Mouse (Mus musculus) ES-Bruce4 (cell line): Measurements from ENCODE around the gene Pithd1.

Source experiments
- CTCF ChIP-seq: IDR thresholded peaks from one replicate; pipeline ENCODE4 v1.8.1; 2011; ENCODE audit warnings: low read depth, low read length
- EP300 ChIP-seq: IDR thresholded peaks from 2 replicates; pipeline ENCODE4 v1.6.1; 2011; ENCODE audit warnings: low read depth, low read length; ENCODE audit not compliant: insufficient read depth
- POLR2A ChIP-seq: IDR thresholded peaks from one replicate; pipeline ENCODE4 v1.8.1; 2011; ENCODE audit warnings: low read length; ENCODE audit not compliant: insufficient read depth

- no peak for TF ChIP-seq CTCF
- TF ChIP-seq POLR2A, result no peak
- no peak for TF ChIP-seq EP300
Observed at GRCm38 (mm10) chr4:135962946-135963345, 24.1 kb downstream of the Pithd1 start.
